23 mouse cellular contexts compared by ENCODE assay signal in genomic region chr14:12704461-12704860, GRCm38 (mm10).
A peak's percentile ranks its signal among the peaks of the same experiment; 100 is the strongest.
DNase-seq lines count a peak whose midpoint lies in the region; ATAC-seq and TF ChIP-seq lines count a peak whose summit lies in the region.
"Had no signal": no experiment of that assay in that cellular context is flagged by ENCODE, and none has a peak within 500 bp of the region (broad histone marks: within the 10 kb centered on the region; RNA-seq: fewer than 3 reads in every experiment).

No protein-coding gene starts in this region.

- no peaks in the 10 kb centered on the region for H3K27me3 ChIP-seq in midbrain, postnatal 0 days (ENCODE audit: insufficient read depth, low read length)
- no peaks in the 10 kb centered on the region for H3K27me3 ChIP-seq in midbrain, embryonic 11.5 days (ENCODE audit: control insufficient read depth, insufficient read depth, low read length)
- H3K27me3 ChIP-seq: embryonic facial prominence, embryonic 15.5 days; heart, embryonic 12.5 days; hindbrain, embryonic 12.5 days had no signal

- no peaks in the 10 kb centered on the region for H3K9me3 ChIP-seq in midbrain, postnatal 0 days (ENCODE audit: low read length)
- no peaks in the 10 kb centered on the region for H3K9me3 ChIP-seq in midbrain, embryonic 11.5 days (ENCODE audit: control insufficient read depth, low read length)
- H3K9me3 ChIP-seq: embryonic facial prominence, embryonic 15.5 days; forebrain, embryonic 10.5 days; G1E; heart, embryonic 12.5 days; hindbrain, embryonic 12.5 days had no signal

- no peak overlapping the region for H3K4me2 ChIP-seq in midbrain, postnatal 0 days (ENCODE audit: low read depth, low read length, poor library complexity, severe bottlenecking)
- no peak overlapping the region for H3K4me2 ChIP-seq in midbrain, embryonic 11.5 days
- H3K4me2 ChIP-seq: embryonic facial prominence, embryonic 15.5 days; heart, embryonic 12.5 days; hindbrain, embryonic 12.5 days had no signal

- 46% methylated on average over 2 of the region's 2 CpGs for WGBS in midbrain, postnatal 0 days
- WGBS in midbrain, embryonic 11.5 days, result 60% methylated on average over 2 of the region's 2 CpGs

- H3K9ac ChIP-seq in midbrain, postnatal 0 days (replicated peaks; ENCODE audit: low read length, poor library complexity, severe bottlenecking), result no peak overlapping the region
- no peak overlapping the region for H3K9ac ChIP-seq in midbrain, embryonic 11.5 days (ENCODE audit: low read length)
- H3K9ac ChIP-seq: embryonic facial prominence, embryonic 15.5 days; heart, embryonic 12.5 days; hindbrain, embryonic 12.5 days had no signal

- H3K4me3 ChIP-seq in midbrain, postnatal 0 days (ENCODE audit: low read depth, low read length), result no peak overlapping the region
- H3K4me3 ChIP-seq in midbrain, embryonic 11.5 days (ENCODE audit: low read depth, low read length), result no peak overlapping the region
- H3K4me3 ChIP-seq: embryonic facial prominence, embryonic 15.5 days; erythroblast, embryonic 14.5 days; forebrain, embryonic 10.5 days; gastrocnemius, adult 2 months; heart, embryonic 12.5 days; hindbrain, embryonic 12.5 days had no signal

- H3K36me3 ChIP-seq in midbrain, postnatal 0 days (ENCODE audit: insufficient read depth, low read length), result peaks cover 4% of the 10 kb centered on the region; the same call in 1 of the 2 replicates
- no peaks in the 10 kb centered on the region for H3K36me3 ChIP-seq in midbrain, embryonic 11.5 days (ENCODE audit: control insufficient read depth, insufficient read depth, low read length)
- H3K36me3 ChIP-seq: embryonic facial prominence, embryonic 15.5 days; forebrain, embryonic 10.5 days; G1E; heart, embryonic 12.5 days; hindbrain, embryonic 12.5 days had no signal

- H3K4me1 ChIP-seq in midbrain, postnatal 0 days (ENCODE audit: insufficient read depth, low read length), result no peaks in the 10 kb centered on the region
- no peaks in the 10 kb centered on the region for H3K4me1 ChIP-seq in midbrain, embryonic 11.5 days (ENCODE audit: control insufficient read depth, insufficient read depth, low read length)
- H3K4me1 ChIP-seq: embryonic facial prominence, embryonic 15.5 days; forebrain, embryonic 10.5 days; heart, embryonic 12.5 days; hindbrain, embryonic 12.5 days had no signal

- H3K27ac ChIP-seq in midbrain, postnatal 0 days (ENCODE audit: low read depth, low read length), result no peak overlapping the region
- no peak overlapping the region for H3K27ac ChIP-seq in midbrain, embryonic 11.5 days (ENCODE audit: low read depth, low read length)
- H3K27ac ChIP-seq: embryonic facial prominence, embryonic 15.5 days; forebrain, embryonic 10.5 days; gastrocnemius, adult 2 months; hindbrain, embryonic 12.5 days had no signal

- no peak for TF ChIP-seq CTCF in midbrain, postnatal 0 days (IDR thresholded peaks at IDR 0.05)

- no peak for ATAC-seq in midbrain, postnatal 0 days (ENCODE audit: low FRiP score)
- no peak for ATAC-seq in midbrain, embryonic 11.5 days (ENCODE audit: low FRiP score)
- ATAC-seq: CD4-positive, CD25-positive, alpha-beta regulatory T cell, adult 4 months; forebrain, embryonic 14.5 days; hindbrain, embryonic 16.5 days had no signal

- peak; percentile 3 for DNase-seq in adrenal gland, postnatal 10 days
- no peak for DNase-seq in adrenal gland, postnatal 14 days
- peak; percentile 34 for DNase-seq in cerebellum, adult 9-10 months
- DNase-seq in cerebellum, adult 8-10 months, result no peak
- peak; percentile 9 for DNase-seq in midbrain, postnatal 0 days (ENCODE audit: low spot score)
- no peak for DNase-seq in midbrain, embryonic 11.5 days (ENCODE audit: low spot score, missing footprints)
- no peak for DNase-seq in urinary bladder, postnatal 10 days (ENCODE audit: low spot score)
- DNase-seq: adrenal gland, postnatal 25 days; B cell, adult 2 months; gastrocnemius, adult 2 months; gastrocnemius, postnatal 25 days; heart, postnatal 36 days; kidney, adult 11 months; kidney, adult 9 months had no signal

Comparison
In these comparisons a context has a peak if more than half of its experiments do, and no peak if none do; other contexts are left out.
1. DNase-seq: peak in adrenal gland, postnatal 10 days (single experiment), cerebellum, adult 9-10 months (single experiment) and midbrain, postnatal 0 days (single experiment); none in adrenal gland, postnatal 14 days (single experiment), cerebellum, adult 8-10 months (single experiment), midbrain, embryonic 11.5 days (single experiment) and urinary bladder, postnatal 10 days (single experiment).